Mouse (Mus musculus): ENCODE data around the gene Gba.

DNA sequence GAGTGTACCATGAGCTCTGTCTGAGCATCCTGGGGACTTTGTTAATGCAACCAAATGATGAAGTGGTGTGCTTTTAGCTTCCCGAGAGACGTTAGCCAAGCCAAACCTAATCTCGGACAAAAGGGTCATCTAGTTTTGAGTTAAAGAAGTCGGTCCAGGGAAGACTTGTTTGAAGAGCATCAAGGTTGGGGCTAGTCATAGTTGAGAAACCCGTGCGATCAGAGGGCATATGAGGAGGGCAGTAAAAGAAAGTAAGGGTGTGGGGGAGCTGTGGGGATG, 24.7 kb upstream of the Gba start:
- TF ChIP-seq CTCF (IDR thresholded peaks at IDR 0.05; ENCODE audit: low read depth), result no peak
- TF ChIP-seq EP300 (optimal IDR thresholded peaks at IDR 0.05), result no peak

Measured in stomach, postnatal 0 days (tissue).